Mouse (Mus musculus): Measurements from ENCODE around the gene Supt5. TPM values are rescaled to one million over a fixed set of nuclear protein-coding genes. Genes with fewer than 3 reads are reported as not detected.

Supt5 gene
- total RNA-seq, 2 experiments from 2014 or later: 113 to 123 TPM

Other genes with a start within 250 kb of the Supt5 start
- under 1 TPM in 1 of 2 experiments, not detected in 1; 0.06 TPM for gene 9530053A07Rik, start 209.3 kb downstream of the Supt5 start, total RNA-seq (2021)
- gene Fbl, start 169.0 kb downstream of the Supt5 start, total RNA-seq (2021): 100 to 1,000 TPM; 102 to 119 TPM
- gene Dyrk1b, start 159.3 kb downstream of the Supt5 start, total RNA-seq (2021): 10 to 100 TPM; 40.9 to 41.9 TPM
- 10 to 100 TPM; 32.1 to 33.9 TPM for gene Eid2, start 70.9 kb downstream of the Supt5 start, total RNA-seq (2021)
- 10 to 100 TPM; 22.3 to 23.6 TPM for gene Eid2b, start 61.0 kb downstream of the Supt5 start, total RNA-seq (2021)
- under 1 TPM; 0.87 TPM for gene Selenov, start 47.6 kb downstream of the Supt5 start, total RNA-seq (2021)
- gene Dll3, start 36.5 kb downstream of the Supt5 start, total RNA-seq (2021): 1 to 10 TPM in 1 of 2 experiments, under 1 TPM in 1; 0.62 to 1.6 TPM
- 10 to 100 TPM; 84.1 to 85.6 TPM for gene Timm50, start 26.7 kb downstream of the Supt5 start, total RNA-seq (2021)
- gene Rps16, start 11.9 kb upstream of the Supt5 start, total RNA-seq (2021): 1,000 to 10,000 TPM; 1,647 to 1,689 TPM
- 10 to 100 TPM; 39.3 to 47.2 TPM for gene Plekhg2, start 33.9 kb upstream of the Supt5 start, total RNA-seq (2021)
- gene Zfp36, start 41.5 kb upstream of the Supt5 start, total RNA-seq (2021): 10 to 100 TPM; 12.0 to 13.3 TPM
- 10 to 100 TPM; 24.2 to 26.1 TPM for gene Med29, start 54.0 kb upstream of the Supt5 start, total RNA-seq (2021)
- 10 to 100 TPM; 71.8 to 93.4 TPM for gene Paf1, start 54.2 kb upstream of the Supt5 start, total RNA-seq (2021)
- 10 to 100 TPM; 17.1 to 21.0 TPM for gene Gmfg, start 98.7 kb upstream of the Supt5 start, total RNA-seq (2021)
- 10 to 100 TPM; 19.1 to 19.6 TPM for gene Lrfn1, start 113.2 kb upstream of the Supt5 start, total RNA-seq (2021)
- gene Ifnl2, start 171.7 kb upstream of the Supt5 start, total RNA-seq (2021): not detected
- gene Ifnl3, start 184.1 kb upstream of the Supt5 start, total RNA-seq (2021): not detected
- gene Sycn, start 202.1 kb upstream of the Supt5 start, total RNA-seq (2021): 100 to 1,000 TPM in 1 of 2 experiments, not detected in 1; 117 TPM
- not detected for gene Nccrp1, start 208.5 kb upstream of the Supt5 start, total RNA-seq (2021)

Data from adrenal gland, postnatal 4 days (tissue).